In genomic region chr11:24233376-24233775, GRCm38 (mm10) we compare ENCODE assay signal across 14 mouse cellular contexts.
"Had no signal": no experiment of that assay in that cellular context is flagged by ENCODE, and none has a peak within 500 bp of the region (broad histone marks: within the 10 kb centered on the region; RNA-seq: fewer than 3 reads in every experiment).

No protein-coding gene starts in this region.

- H3K4me2 ChIP-seq: limb, embryonic 12.5 days; limb, embryonic 15.5 days; liver, embryonic 12.5 days; liver, embryonic 15.5 days; lung, embryonic 15.5 days had no signal

- H3K9ac ChIP-seq: limb, embryonic 12.5 days; limb, embryonic 15.5 days; liver, embryonic 12.5 days; liver, embryonic 15.5 days; lung, embryonic 15.5 days had no signal

- DNase-seq: kidney, adult 18-20 months; kidney, adult 9 months; kidney, postnatal 14 days; kidney, postnatal 4 days; left cerebral cortex, postnatal 4 days; lung, postnatal 14 days; midbrain, embryonic 14.5 days; thymus, postnatal 25 days had no signal

- H3K4me3 ChIP-seq: limb, embryonic 12.5 days; limb, embryonic 15.5 days; liver, embryonic 12.5 days; liver, embryonic 15.5 days; lung, embryonic 15.5 days had no signal

- H3K27me3 ChIP-seq: limb, embryonic 12.5 days; limb, embryonic 15.5 days; liver, embryonic 12.5 days; liver, embryonic 15.5 days; lung, embryonic 15.5 days had no signal

- H3K4me1 ChIP-seq: liver, embryonic 12.5 days; liver, embryonic 15.5 days had no signal

- ATAC-seq: liver, embryonic 12.5 days had no signal

- H3K27ac ChIP-seq: limb, embryonic 15.5 days; liver, embryonic 12.5 days; liver, embryonic 15.5 days; lung, embryonic 15.5 days; macrophage had no signal

- H3K9me3 ChIP-seq: limb, embryonic 12.5 days; limb, embryonic 15.5 days; liver, embryonic 12.5 days; liver, embryonic 15.5 days; lung, embryonic 15.5 days had no signal

- H3K36me3 ChIP-seq: limb, embryonic 12.5 days; limb, embryonic 15.5 days; liver, embryonic 12.5 days; liver, embryonic 15.5 days; lung, embryonic 15.5 days had no signal
